Mouse (Mus musculus) forebrain, embryonic 14.5 days (tissue): ENCODE results near the gene Sfi1. TPM values are rescaled to one million over a fixed set of nuclear protein-coding genes. Genes with fewer than 3 reads are reported as not detected.
"Not testable (repeated sequence)": the region's sequence is repeated elsewhere in the genome, so short reads cannot be mapped to it uniquely, and the experiment has no call there.

Experiments
- ATAC-seq: fragments of 200-750 bp; cut with Nextera tagmentation; 2 replicates; pipeline ENCODE4 v1.8.0; 2017; ENCODE audit warnings: mild to moderate bottlenecking, moderate library complexity
- DNase-seq: peaks from one replicate; pipeline ENCODE4 v3.0.0-alpha.2; 2015; ENCODE audit warnings: low spot score
- H3K27ac ChIP-seq: fragments of 300-500 bp; sonication (generic); 2 replicates; pipeline ENCODE4 v1.5.1; 2014; ENCODE audit warnings: low read depth, mild to moderate bottlenecking, control low read depth, low read length, moderate library complexity
- H3K27me3 ChIP-seq: fragments of 300-500 bp; sonication (generic); replicated peaks from 2 replicates; pipeline ENCODE4 v1.6.1; 2014; ENCODE audit warnings: low read length, control low read depth, mixed read lengths; ENCODE audit not compliant: control insufficient read depth, insufficient read depth
- H3K36me3 ChIP-seq: fragments of 300-500 bp; sonication (generic); 2 replicates; pipeline ENCODE4 v1.6.1; 2014; ENCODE audit warnings: low read length, control low read depth; ENCODE audit not compliant: control insufficient read depth, insufficient read depth
- H3K4me1 ChIP-seq: fragments of 300-500 bp; sonication (generic); 2 replicates; pipeline ENCODE4 v1.6.1; 2014; ENCODE audit warnings: antibody characterized with exemption, low read length, control low read depth; ENCODE audit not compliant: control insufficient read depth, insufficient read depth
- H3K4me2 ChIP-seq: fragments of 300-500 bp; sonication (generic); 2 replicates; pipeline ENCODE4 v1.6.1; 2014; ENCODE audit warnings: mild to moderate bottlenecking, control low read depth, low read length
- H3K4me3 ChIP-seq: fragments of 300-500 bp; sonication (generic); 2 replicates; pipeline ENCODE4 v1.5.1; 2014; ENCODE audit warnings: low read depth, low read length, control low read depth
- H3K9ac ChIP-seq: fragments of 300-500 bp; sonication (generic); 2 replicates; pipeline ENCODE4 v1.6.1; 2014; ENCODE audit warnings: mild to moderate bottlenecking, low read length, control low read depth, moderate library complexity
- H3K9me3 ChIP-seq: fragments of 300-500 bp; sonication (generic); replicated peaks from 2 replicates; pipeline ENCODE4 v1.6.1; 2016; ENCODE audit warnings: low read length, control low read depth, mixed read lengths; ENCODE audit not compliant: control insufficient read depth
- WGBS: fragments of 180-500 bp; shearing (Covaris S2); extraction: QIAGEN DNeasy Blood & Tissue Kit; methylation state at CpG from one replicate; pipeline ENCODE4 v1.1.7; 2014; 5-methylcytosine and 5-hydroxymethylcytosine counted together
- polyA plus RNA-seq: library from polyadenylated mRNA; unstranded; fragments of >200 nt; fragmentation: Nextera tagmentation; extraction: Ambion mirVana; gene quantifications from 2 replicates; pipeline ENCODE4 v1.2.1, GENCODE M21; 2014

The Sfi1 gene
- polyA plus RNA-seq, 1 experiment from 2014 or later = 6.4 TPM

DNA sequence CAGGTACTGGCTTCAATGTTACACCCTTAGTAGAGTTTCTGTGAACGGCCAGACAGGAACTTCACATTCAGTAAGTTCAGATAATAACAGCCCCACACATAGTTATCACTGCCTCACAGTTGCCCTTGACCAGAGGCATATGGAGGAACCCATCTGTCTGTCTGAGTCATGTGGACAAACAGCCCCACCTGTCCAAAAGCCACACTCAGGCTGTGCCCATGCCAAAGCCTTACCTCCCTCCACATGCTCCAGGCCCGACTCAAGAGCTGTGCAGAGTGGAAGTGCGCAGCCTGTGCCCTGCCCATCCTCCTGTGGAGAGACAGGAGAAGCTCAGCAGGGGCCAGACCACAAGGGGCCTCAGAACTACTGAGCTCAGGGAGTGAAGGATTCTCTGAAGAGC lies 49.3 kb downstream of the Sfi1 start:
- not testable (repeated sequence) for DNase-seq, H3K36me3 ChIP-seq, H3K4me3 ChIP-seq, H3K27ac ChIP-seq, H3K9me3 ChIP-seq, H3K27me3 ChIP-seq, H3K4me1 ChIP-seq, H3K9ac ChIP-seq, H3K4me2 ChIP-seq, ATAC-seq
- 67% methylated on average over 3 of the region's 3 CpGs for WGBS

DNA sequence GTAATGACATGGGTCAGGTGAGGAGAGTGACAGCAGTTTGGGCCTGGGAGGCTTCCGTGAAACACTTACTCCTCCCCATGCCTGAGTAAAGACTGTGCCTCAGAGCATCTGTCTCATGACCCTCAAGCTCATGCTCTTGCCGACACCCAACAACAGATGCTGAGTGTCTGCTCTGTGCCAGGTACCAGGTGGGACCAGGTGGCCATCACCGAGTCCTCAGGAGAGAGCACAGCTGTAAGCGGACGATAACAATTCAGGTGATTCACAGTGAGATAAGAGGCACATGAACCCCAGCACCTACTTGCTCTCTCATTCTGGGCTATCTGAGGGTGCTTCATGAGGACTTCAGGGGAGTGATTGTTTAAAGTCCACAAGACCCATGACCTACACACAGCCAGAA lies 50.9 kb downstream of the Sfi1 start:
- not testable (repeated sequence) for H3K4me3 ChIP-seq, H3K4me2 ChIP-seq, H3K9me3 ChIP-seq, H3K27ac ChIP-seq, H3K9ac ChIP-seq, DNase-seq, H3K36me3 ChIP-seq, H3K27me3 ChIP-seq, H3K4me1 ChIP-seq
- ATAC-seq = peak; percentile 52
- 90% methylated on average over 4 of the region's 5 CpGs for WGBS

DNA sequence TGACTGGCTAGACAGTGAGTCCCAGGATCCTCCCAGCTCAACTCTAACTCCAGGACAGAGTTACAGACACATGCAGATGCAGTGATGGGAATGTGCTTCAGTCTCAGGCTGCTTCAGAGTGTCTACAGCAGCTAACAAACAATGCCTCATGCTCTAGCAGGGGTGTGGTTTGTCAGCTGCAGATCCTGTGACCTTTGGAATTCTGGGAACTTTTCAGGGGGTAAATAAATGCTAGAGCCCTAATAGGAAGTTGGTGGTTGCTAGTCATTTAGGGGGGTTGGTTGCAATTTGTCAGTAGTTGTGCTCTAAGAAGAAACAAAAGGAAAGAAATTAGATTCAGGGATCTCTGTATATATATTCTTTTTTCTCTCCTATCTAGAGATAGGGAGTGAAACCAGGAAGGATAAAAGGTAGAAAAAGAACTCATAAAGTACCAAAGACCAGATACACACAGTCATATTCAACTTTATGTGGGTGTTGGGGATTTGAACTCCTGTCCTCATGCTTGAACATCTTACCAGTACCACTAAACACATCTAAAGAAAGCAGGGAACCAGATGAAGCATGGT lies 52.2 kb downstream of the Sfi1 start:
- H3K27me3 ChIP-seq, H3K4me3 ChIP-seq, H3K4me2 ChIP-seq, H3K9me3 ChIP-seq, H3K9ac ChIP-seq, H3K4me1 ChIP-seq, H3K36me3 ChIP-seq, H3K27ac ChIP-seq, DNase-seq: not testable (repeated sequence)
- ATAC-seq = peak; percentile 0; the same call in 1 of the 2 replicates

DNA sequence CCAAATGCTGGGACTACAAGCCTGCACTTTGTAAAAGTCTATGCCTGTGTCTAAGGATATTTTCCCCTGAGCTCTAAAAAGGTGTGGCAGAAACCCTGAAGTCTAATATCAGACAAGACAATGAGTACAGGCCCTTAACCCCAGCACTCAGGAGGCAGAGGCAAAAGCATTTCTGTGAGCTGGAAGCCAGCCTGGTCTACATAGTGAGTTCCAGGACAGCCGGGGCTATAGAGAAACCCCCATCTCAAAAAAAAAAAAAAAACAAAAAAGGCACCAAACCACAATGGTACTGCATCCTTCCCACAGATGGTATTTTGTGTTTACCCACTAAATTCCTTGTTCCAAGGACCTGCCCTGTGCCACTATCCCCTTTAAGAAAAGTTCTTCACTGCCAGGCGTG lies 54.9 kb downstream of the Sfi1 start:
- ATAC-seq, H3K27ac ChIP-seq, H3K4me3 ChIP-seq, H3K36me3 ChIP-seq, DNase-seq, H3K9ac ChIP-seq, H3K4me1 ChIP-seq, H3K4me2 ChIP-seq, H3K27me3 ChIP-seq: not testable (repeated sequence)
- peaks cover 10% of the 10 kb centered on the region; the same call in 1 of the 2 replicates for H3K9me3 ChIP-seq
- 94% methylated on average over 2 of the region's 2 CpGs for WGBS

DNA sequence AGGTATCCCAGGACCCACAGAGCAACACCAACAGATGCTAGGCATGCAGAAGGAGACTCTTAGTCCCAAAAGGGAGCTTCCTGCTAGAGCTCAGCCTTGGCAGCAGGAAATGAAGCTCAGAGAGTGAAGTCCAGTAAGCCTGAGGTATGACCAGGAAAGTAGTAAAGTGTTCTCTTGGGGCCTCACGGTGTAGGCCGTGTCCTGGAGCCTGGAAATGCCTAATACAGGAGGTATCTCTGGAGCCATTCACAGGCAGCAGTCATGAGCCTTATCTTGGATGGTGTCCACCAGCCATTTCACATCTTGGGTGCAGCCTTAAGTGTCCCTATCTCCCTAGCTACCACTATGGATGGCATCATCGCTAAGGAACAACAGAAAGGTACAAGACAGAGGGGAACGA lies 56.0 kb downstream of the Sfi1 start:
- H3K9me3 ChIP-seq = not testable (repeated sequence)

DNA sequence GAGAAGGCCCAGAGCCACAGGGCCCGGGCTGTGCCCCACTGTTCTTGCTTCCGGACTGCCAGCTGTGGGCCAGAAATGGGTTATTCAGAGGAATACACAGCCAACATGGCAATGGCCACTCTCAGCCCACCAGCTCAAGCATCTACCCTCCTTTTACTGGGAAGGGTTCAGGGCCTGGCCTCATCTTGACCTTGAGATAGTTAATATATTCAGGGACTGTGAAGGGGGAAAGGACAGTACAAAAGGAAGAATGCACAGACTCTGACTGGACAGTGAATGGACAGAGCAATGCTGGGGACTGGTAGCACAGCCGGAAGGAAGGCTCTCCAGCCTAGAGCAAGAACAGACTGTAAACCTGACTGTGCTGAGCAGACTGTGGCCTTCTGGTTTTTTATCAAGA lies 57.3 kb downstream of the Sfi1 start:
- not testable (repeated sequence) for H3K4me2 ChIP-seq, ATAC-seq, DNase-seq, H3K36me3 ChIP-seq, H3K27ac ChIP-seq, H3K9ac ChIP-seq, H3K4me1 ChIP-seq, H3K27me3 ChIP-seq, H3K4me3 ChIP-seq
- peaks cover 12% of the 10 kb centered on the region for H3K9me3 ChIP-seq
- WGBS = 93% methylated on average over 3 of the region's 3 CpGs

More for the DNA sequence above, 56.0 kb downstream of the Sfi1 start:
- not testable (repeated sequence) for DNase-seq, H3K4me2 ChIP-seq, H3K27ac ChIP-seq, H3K9ac ChIP-seq, ATAC-seq, H3K36me3 ChIP-seq, H3K4me3 ChIP-seq, H3K4me1 ChIP-seq, H3K27me3 ChIP-seq
- WGBS = 90% methylated on average over 4 of the region's 4 CpGs

DNA sequence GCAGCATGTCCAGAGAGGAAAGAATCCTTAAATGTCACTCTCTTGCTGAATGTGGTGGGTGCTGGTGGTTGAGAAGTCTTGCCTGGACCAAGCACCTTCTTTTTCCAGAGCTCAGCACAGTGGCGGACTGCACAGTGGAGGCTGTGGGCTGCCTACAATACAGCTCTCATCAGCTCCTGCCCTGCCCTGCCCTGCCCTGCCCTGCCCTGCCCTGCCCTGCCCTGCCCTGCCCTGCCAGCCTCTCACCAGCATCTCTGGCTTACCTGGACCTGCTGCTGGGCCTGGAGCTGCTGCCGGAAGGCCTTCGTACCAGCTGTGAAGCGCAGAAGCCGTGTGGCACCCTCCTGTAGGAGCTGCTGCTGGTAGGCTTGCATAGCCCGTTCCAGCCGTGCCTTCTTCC lies 57.9 kb downstream of the Sfi1 start:
- H3K27me3 ChIP-seq, ATAC-seq, H3K36me3 ChIP-seq, H3K27ac ChIP-seq, H3K4me3 ChIP-seq, H3K4me2 ChIP-seq, H3K4me1 ChIP-seq, H3K9ac ChIP-seq, DNase-seq: not testable (repeated sequence)
- 93% methylated on average over 3 of the region's 7 CpGs for WGBS
- peaks cover 12% of the 10 kb centered on the region for H3K9me3 ChIP-seq

DNA sequence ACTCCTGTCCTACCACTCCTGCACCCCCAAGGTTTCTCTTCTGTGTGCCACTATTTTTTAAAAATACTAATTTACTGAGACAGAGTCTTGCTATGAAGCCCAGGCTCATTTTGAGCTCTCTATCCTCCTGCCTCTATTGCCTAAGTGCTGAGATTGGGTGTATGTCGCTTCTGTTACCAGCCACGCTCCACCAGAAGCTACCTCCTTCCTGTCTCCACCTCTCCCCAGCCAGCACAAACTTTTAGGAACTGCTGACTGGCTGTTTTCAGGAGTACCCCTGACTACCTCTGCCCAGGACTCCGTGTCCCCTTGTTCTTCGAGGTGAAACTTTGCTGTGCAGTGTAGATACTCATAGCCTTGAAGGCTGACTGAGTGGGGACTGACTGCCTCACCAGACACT lies 59.9 kb downstream of the Sfi1 start:
- whole genome bisulfite sequencing = no CpG with 5 or more reads among the region's 4 CpGs
- not testable (repeated sequence) for DNase-seq
- peak; percentile 5; the same call in 1 of the 2 replicates for ATAC-seq

DNA sequence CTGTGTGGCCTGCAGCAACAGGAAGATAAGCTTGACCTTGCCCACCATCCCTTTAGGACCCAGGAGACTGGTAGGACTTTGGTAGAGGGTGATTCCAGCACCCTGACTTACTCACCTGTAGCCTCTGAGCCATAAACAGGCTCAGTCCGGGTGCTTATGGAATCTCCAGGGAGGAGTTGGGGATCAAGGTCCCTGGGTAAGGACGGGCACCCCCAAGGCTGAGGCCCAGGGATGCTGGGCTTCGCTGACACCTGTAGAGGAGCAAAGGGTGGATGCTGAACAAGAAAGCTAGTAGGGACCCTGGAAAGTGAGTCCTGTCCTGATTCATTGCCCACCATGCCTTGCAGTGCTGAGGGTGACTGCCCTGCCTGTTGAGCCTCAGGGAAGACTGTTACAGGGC lies 60.3 kb downstream of the Sfi1 start:
- WGBS = 87% methylated on average over 3 of the region's 3 CpGs
- ATAC-seq = peak; percentile 1; the same call in 1 of the 2 replicates
- not testable (repeated sequence) for H3K4me2 ChIP-seq, H3K9ac ChIP-seq, H3K4me1 ChIP-seq, H3K4me3 ChIP-seq, H3K27me3 ChIP-seq, H3K36me3 ChIP-seq, DNase-seq, H3K27ac ChIP-seq
- H3K9me3 ChIP-seq = peaks cover 16% of the 10 kb centered on the region

More for the DNA sequence above, 59.9 kb downstream of the Sfi1 start:
- H3K36me3 ChIP-seq, H3K9ac ChIP-seq, H3K4me2 ChIP-seq, H3K4me1 ChIP-seq, H3K27ac ChIP-seq, H3K27me3 ChIP-seq, H3K4me3 ChIP-seq: not testable (repeated sequence)
- H3K9me3 ChIP-seq = peaks cover 16% of the 10 kb centered on the region
